Mouse (Mus musculus): ENCODE data around the gene Otos.

Gene Otos

GRCm38 (mm10) chr1:92648673-92649072, at the start of gene Otos:
Otos (minus strand) TSS chr1:92648841.
- no peak for TF ChIP-seq GATA4 (IDR thresholded peaks at IDR 0.05; ENCODE audit: insufficient replicate concordance, low read length)

- TF ChIP-seq GATA4 (IDR thresholded peaks at IDR 0.05; ENCODE audit: insufficient replicate concordance, low read length): no peak
These were observed 48.2 kb upstream of the Otos start for GRCm38 (mm10) chr1:92696848-92697247.

GRCm38 (mm10) chr1:92695751-92696150, 47.1 kb upstream of the Otos start:
- TF ChIP-seq GATA4 (IDR thresholded peaks at IDR 0.05; ENCODE audit: insufficient replicate concordance, low read length): no peak

GRCm38 (mm10) chr1:92691166-92691844, 42.7 kb upstream of the Otos start:
- TF ChIP-seq GATA4 (IDR thresholded peaks at IDR 0.05; ENCODE audit: insufficient replicate concordance, low read length): no peak

- TF ChIP-seq GATA4 (IDR thresholded peaks at IDR 0.05; ENCODE audit: insufficient replicate concordance, low read length): no peak
These were observed 38.4 kb upstream of the Otos start for GRCm38 (mm10) chr1:92686994-92687393.

GRCm38 (mm10) chr1:92683151-92683550, 34.5 kb upstream of the Otos start:
- TF ChIP-seq GATA4 (IDR thresholded peaks at IDR 0.05; ENCODE audit: insufficient replicate concordance, low read length): no peak

- no peak for TF ChIP-seq GATA4 (IDR thresholded peaks at IDR 0.05; ENCODE audit: insufficient replicate concordance, low read length)
These were observed 32.3 kb upstream of the Otos start for GRCm38 (mm10) chr1:92680668-92681603.

- no peak for TF ChIP-seq GATA4 (IDR thresholded peaks at IDR 0.05; ENCODE audit: insufficient replicate concordance, low read length)
These were observed 30.1 kb upstream of the Otos start for GRCm38 (mm10) chr1:92678757-92679156.

GRCm38 (mm10) chr1:92676676-92676975, 28.0 kb upstream of the Otos start:
- TF ChIP-seq GATA4 (IDR thresholded peaks at IDR 0.05; ENCODE audit: insufficient replicate concordance, low read length): no peak

GRCm38 (mm10) chr1:92675932-92676675, 27.5 kb upstream of the Otos start:
- no peak for TF ChIP-seq GATA4 (IDR thresholded peaks at IDR 0.05; ENCODE audit: insufficient replicate concordance, low read length)

- no peak for TF ChIP-seq GATA4 (IDR thresholded peaks at IDR 0.05; ENCODE audit: insufficient replicate concordance, low read length)
These were observed 24.7 kb upstream of the Otos start for GRCm38 (mm10) chr1:92673258-92673782.

GRCm38 (mm10) chr1:92671326-92671725, 22.7 kb upstream of the Otos start:
- TF ChIP-seq GATA4 (IDR thresholded peaks at IDR 0.05; ENCODE audit: insufficient replicate concordance, low read length): no peak

GRCm38 (mm10) chr1:92669430-92669829, 20.8 kb upstream of the Otos start:
- no peak for TF ChIP-seq GATA4 (IDR thresholded peaks at IDR 0.05; ENCODE audit: insufficient replicate concordance, low read length)

GRCm38 (mm10) chr1:92667106-92667505, 18.5 kb upstream of the Otos start:
- TF ChIP-seq GATA4 (IDR thresholded peaks at IDR 0.05; ENCODE audit: insufficient replicate concordance, low read length): no peak

- no peak for TF ChIP-seq GATA4 (IDR thresholded peaks at IDR 0.05; ENCODE audit: insufficient replicate concordance, low read length)
These were observed 10.8 kb upstream of the Otos start for GRCm38 (mm10) chr1:92659392-92659791.

Data from liver, adult (tissue).